Mouse (Mus musculus): ENCODE measurements around the gene Aldoart2. TPM values are rescaled to one million over a fixed set of nuclear protein-coding genes. Genes with fewer than 3 reads are reported as not detected.
"Not testable (repeated sequence)": the region's sequence is repeated elsewhere in the genome, so short reads cannot be mapped to it uniquely, and the experiment has no call there.

Aldoart2 gene
- polyA plus RNA-seq, 1 experiment from 2014 or later, result not detected

DNA sequence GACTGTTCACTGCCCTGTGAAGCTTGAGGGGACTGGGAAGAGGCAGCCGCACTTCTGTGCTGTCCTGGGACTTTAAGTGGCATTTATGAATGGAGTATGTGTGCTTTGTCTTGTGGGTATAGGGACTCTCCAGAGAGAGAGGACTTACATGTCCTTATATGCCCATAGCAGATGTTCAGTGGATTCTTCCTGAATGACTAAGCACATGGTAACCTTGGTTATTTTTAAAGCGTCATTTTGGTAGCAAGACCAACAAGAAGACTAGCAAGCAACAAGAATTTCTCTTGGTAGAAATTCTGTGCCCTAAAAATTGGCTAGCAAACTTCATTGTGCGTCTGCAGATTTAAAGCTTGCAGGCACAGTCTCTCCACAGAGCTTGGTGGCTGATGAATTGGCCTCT, 1.3 kb upstream of the Aldoart2 start:
- no peaks in the 10 kb centered on the region for H3K9me3 ChIP-seq

DNA sequence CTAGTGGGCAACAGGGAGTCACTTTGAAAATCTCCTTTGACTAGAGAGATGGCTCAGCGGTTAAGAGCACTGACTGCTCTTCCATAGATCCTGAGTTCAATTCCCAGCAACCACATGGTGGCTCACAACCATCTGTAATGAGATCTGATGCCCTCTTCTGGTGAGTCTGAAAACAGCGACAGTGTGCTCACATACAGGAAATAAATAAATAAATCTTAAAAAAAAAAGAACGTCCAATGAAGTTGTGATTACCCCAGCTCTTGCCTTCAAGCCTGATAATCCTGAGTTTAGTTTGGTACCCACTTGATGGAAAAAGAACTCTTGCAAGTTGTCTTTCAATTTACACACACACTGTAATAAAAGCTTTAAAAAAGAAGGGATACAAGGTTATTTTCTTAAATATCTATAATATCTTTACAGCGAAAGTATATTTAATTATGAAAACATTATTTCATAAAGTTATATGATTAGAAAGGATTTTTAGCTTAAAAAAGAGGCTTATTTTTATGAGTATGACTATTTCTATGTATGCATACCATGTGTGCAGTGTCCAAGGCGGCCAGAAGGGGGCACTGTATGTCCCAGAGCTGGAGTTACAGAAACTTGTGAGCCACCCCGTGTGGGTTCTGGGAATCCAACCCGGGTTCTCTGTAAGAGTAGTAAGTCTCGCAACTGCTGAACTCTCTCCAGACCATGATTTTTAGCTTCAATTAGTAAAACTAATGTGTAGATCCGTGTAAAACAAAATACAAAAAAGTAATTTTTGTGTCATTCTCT, 664 bp upstream of the Aldoart2 start:
- Histone ChIP-seq H3K4me3 (no peak overlapping the region), H3K27ac (replicated peaks) (no peak overlapping the region), H3K36me3 (replicated peaks) (no peaks in the 10 kb centered on the region), H3K9me3 (no peaks in the 10 kb centered on the region), H3K27me3 (replicated peaks; ENCODE audit: low read depth, poor library complexity, severe bottlenecking) (no peaks in the 10 kb centered on the region), H3K4me1 (peaks cover 8% of the 10 kb centered on the region)
- WGBS, result 84% methylated on average over 9 of the region's 9 CpGs
- no peak for DNase-seq (ENCODE audit: low spot score)

More for the DNA sequence above, 1.3 kb upstream of the Aldoart2 start:
- H3K27me3 ChIP-seq (replicated peaks; ENCODE audit: low read depth, poor library complexity, severe bottlenecking), result no peaks in the 10 kb centered on the region
- H3K36me3 ChIP-seq (replicated peaks), result no peaks in the 10 kb centered on the region
- no peak overlapping the region for H3K27ac ChIP-seq (replicated peaks)
- H3K4me3 ChIP-seq, result no peak overlapping the region
- 96% methylated on average over 3 of the region's 3 CpGs for WGBS
- no peak for DNase-seq (ENCODE audit: low spot score)
- peaks cover 8% of the 10 kb centered on the region for H3K4me1 ChIP-seq

DNA sequence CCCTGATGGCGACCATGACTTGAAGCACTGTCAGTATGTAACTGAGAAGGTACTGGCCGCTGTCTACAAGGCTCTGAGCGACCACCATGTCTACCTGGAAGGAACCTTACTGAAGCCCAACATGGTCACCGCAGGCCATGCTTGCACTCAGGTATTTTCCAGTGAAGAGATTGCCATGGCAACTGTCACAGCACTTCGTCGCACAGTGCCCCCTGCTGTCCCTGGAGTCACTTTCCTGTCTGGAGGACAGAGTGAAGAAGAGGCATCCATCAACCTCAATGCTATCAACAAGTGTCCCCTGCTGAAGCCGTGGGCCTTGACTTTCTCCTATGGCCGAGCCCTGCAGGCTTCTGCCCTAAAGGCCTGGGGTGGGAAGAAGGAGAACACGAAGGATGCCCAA, 828 bp downstream of the Aldoart2 start:
- Histone ChIP-seq H3K4me1 (no peaks in the 10 kb centered on the region), H3K9me3 (no peaks in the 10 kb centered on the region), H3K27ac (replicated peaks) (no peak overlapping the region), H3K27me3 (replicated peaks; ENCODE audit: low read depth, poor library complexity, severe bottlenecking) (no peaks in the 10 kb centered on the region), H3K36me3 (replicated peaks) (no peaks in the 10 kb centered on the region), H3K4me3 (no peak overlapping the region)
- no peak for DNase-seq (ENCODE audit: low spot score)
- WGBS, result 78% methylated on average over 9 of the region's 9 CpGs

DNA sequence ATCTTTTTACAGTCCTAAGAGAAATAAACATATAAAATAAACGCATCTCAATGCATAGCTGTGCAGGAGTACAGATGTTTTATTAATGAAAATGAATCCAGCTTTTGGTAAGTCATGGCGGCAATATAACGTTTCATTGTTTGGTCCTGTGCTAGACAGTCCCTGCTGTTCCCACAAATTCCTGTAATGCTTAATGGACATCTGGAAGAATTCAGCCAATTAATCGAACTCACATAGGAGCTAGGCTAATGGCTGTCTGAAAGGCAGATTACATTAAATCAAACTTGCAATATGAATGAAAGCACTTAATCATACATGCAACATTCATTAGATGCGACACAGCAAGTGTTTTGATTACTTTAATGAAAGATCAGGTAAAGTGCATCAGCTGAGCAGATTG, 1.8 kb downstream of the Aldoart2 start:
- no peaks in the 10 kb centered on the region for H3K4me1 ChIP-seq
- H3K4me3 ChIP-seq, result no peak overlapping the region
- H3K9me3 ChIP-seq, result no peaks in the 10 kb centered on the region
- H3K27ac ChIP-seq (replicated peaks), result no peak overlapping the region
- no peaks in the 10 kb centered on the region for H3K36me3 ChIP-seq (replicated peaks)
- 84% methylated on average over 5 of the region's 5 CpGs for WGBS
- H3K27me3 ChIP-seq (replicated peaks; ENCODE audit: low read depth, poor library complexity, severe bottlenecking), result no peaks in the 10 kb centered on the region
- no peak for DNase-seq (ENCODE audit: low spot score)

DNA sequence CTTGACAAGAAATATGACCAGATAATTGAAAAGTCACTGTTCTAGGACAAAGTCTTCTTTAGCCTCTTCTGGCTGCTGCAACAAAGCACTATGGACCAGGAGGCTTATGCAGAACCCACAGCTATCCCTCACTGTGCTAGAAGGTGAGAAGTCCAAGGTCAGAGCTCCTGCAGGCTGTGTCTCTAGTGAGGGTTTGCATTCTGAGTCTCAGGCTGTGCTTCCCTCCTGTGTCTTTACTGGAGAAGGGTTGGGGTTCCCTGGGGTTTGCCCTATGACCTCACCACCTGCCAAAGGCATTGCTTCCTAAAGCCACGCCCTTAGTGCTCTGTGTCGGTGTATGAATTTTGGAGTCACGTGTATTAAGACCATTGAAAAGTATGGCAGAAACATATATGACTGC, 3.4 kb downstream of the Aldoart2 start:
- H3K36me3 ChIP-seq (replicated peaks), result no peaks in the 10 kb centered on the region
- WGBS, result 85% methylated on average over 3 of the region's 3 CpGs
- H3K27me3 ChIP-seq (replicated peaks; ENCODE audit: low read depth, poor library complexity, severe bottlenecking), result no peaks in the 10 kb centered on the region
- no peak for DNase-seq (ENCODE audit: low spot score)
- no peak overlapping the region for H3K27ac ChIP-seq (replicated peaks)
- H3K4me3 ChIP-seq, result no peak overlapping the region
- H3K4me1 ChIP-seq, result no peaks in the 10 kb centered on the region
- H3K9me3 ChIP-seq, result no peaks in the 10 kb centered on the region

DNA sequence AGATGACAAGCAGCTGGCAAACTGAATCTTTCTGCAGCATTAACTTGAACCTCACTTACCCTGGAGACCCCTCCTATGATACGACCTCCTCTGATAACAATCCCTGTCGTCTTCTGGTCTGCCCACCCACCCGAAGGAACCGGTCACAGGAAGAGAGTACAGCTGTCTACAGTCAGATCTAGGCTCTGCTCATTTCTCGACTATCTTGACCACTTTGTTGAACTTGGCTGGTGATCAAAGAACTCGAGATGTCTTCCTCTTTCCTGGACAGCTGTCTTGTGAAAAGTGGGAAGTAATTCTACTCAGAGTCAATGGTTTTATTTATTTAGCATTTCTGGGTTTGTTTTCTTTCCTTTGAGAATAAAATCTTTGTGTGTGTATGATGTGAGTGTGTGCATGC, 4.6 kb downstream of the Aldoart2 start:
- WGBS, result 79% methylated on average over 6 of the region's 6 CpGs
- 0 out of 2 replicates have a peak, but pooled peaks cover 3% of the 10 kb centered on the region for H3K4me1 ChIP-seq
- no peak overlapping the region for H3K4me3 ChIP-seq
- no peaks in the 10 kb centered on the region for H3K9me3 ChIP-seq
- H3K27me3 ChIP-seq (replicated peaks; ENCODE audit: low read depth, poor library complexity, severe bottlenecking), result no peaks in the 10 kb centered on the region
- H3K36me3 ChIP-seq (replicated peaks), result no peaks in the 10 kb centered on the region
- no peak for DNase-seq (ENCODE audit: low spot score)
- H3K27ac ChIP-seq (replicated peaks), result no peak overlapping the region

DNA sequence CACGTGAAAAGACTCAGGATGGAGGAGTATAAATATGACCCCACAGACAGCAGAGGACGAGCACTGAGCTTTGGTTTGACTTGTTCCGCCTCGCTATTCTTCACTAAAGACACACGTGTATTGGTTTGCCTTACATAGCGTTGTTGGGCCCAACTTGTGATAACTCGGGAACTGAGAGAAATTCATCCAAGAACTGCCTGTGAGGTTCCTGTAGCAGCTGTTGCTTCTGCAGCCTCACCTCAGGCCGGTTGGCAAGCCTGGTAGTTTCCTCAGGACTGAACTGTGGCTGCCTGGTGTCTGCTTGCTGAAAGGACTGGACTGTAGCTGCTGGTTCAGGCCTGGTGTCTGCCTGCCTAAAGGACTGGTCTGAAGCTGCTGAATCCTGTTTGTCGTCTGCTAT, 5.6 kb downstream of the Aldoart2 start:
- WGBS, result 89% methylated on average over 9 of the region's 9 CpGs
- DNase-seq (ENCODE audit: low spot score), result no peak
- no peak overlapping the region for H3K27ac ChIP-seq (replicated peaks)

DNA sequence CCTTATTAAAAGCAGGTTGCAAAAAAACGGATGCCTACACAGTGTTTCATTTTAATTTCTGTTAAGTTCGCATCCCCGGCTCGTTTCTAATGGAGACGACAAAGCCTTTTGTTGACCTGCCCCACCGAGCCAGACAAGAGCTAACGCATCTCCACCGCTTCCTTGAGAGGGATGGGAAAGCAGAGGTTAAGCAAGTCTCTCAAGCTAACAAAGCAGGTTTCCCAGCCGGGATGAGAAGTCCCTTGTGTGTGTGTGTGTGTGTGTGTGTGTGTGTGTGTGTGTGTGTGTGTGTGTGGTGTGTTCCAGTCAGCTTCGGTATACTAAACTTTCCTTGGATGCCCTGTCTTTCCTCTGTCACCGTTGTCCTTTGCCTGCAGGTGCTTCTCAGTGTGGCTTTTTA, 6.1 kb downstream of the Aldoart2 start:
- Histone ChIP-seq H3K4me1 (0 out of 2 replicates have a peak, but pooled peaks cover 3% of the 10 kb centered on the region), H3K27me3 (replicated peaks; ENCODE audit: low read depth, poor library complexity, severe bottlenecking) (no peaks in the 10 kb centered on the region), H3K27ac (replicated peaks) (no peak overlapping the region), H3K4me3 (no peak overlapping the region), H3K9me3 (no peaks in the 10 kb centered on the region), H3K36me3 (replicated peaks) (no peaks in the 10 kb centered on the region)
- DNase-seq (ENCODE audit: low spot score), result no peak
- WGBS, result 85% methylated on average over 11 of the region's 11 CpGs

More for the DNA sequence above, 5.6 kb downstream of the Aldoart2 start:
- Histone ChIP-seq H3K27me3 (replicated peaks; ENCODE audit: low read depth, poor library complexity, severe bottlenecking) (no peaks in the 10 kb centered on the region), H3K36me3 (replicated peaks) (no peaks in the 10 kb centered on the region), H3K9me3 (no peaks in the 10 kb centered on the region), H3K4me1 (0 out of 2 replicates have a peak, but pooled peaks cover 3% of the 10 kb centered on the region), H3K4me3 (no peak overlapping the region)

DNA sequence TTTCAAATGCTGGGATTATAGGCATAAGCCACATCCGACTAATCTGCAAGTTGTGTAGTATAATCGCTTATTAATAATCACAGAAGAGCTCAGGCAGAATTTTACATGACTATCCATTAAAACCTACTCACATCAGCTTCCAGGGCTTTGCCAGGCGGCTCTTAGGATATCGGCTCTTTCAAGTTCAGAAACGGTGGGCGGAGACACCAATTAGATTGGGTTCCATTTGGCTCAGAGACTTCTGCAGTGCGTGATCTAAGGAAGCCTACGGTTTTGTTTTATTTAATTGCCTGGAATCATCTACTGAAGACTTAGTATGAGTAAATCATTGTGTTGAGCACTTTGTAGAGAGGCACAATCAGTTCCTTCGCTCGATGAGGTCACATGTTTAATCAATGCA, 6.6 kb downstream of the Aldoart2 start:
- H3K4me1 ChIP-seq, result 0 out of 2 replicates have a peak, but pooled peaks cover 3% of the 10 kb centered on the region
- H3K9me3 ChIP-seq, result no peaks in the 10 kb centered on the region
- 89% methylated on average over 10 of the region's 10 CpGs for WGBS
- no peaks in the 10 kb centered on the region for H3K36me3 ChIP-seq (replicated peaks)
- no peaks in the 10 kb centered on the region for H3K27me3 ChIP-seq (replicated peaks; ENCODE audit: low read depth, poor library complexity, severe bottlenecking)
- H3K27ac ChIP-seq (replicated peaks), result no peak overlapping the region
- DNase-seq (ENCODE audit: low spot score), result no peak
- H3K4me3 ChIP-seq, result no peak overlapping the region

DNA sequence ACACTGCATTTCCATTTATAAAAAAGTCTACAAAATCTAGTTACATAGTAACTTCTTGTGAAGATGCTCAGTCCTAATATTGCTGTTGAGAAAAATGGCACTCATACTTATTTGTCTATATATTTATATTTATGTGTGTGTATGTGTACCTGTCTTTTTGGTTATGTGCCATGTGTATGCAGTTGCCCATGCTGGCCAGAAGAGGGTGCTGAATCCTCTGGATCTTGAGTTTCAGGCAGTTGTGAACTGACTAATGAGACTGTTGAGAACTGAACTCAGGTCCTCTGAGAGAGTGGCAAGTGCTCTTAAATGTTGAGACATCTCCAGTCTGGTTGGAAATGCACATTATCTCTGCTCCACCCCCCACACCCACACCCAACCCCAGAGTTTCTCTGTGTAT, 8.1 kb downstream of the Aldoart2 start:
- Histone ChIP-seq H3K4me3 (no peak overlapping the region), H3K27me3 (replicated peaks; ENCODE audit: low read depth, poor library complexity, severe bottlenecking) (no peaks in the 10 kb centered on the region), H3K27ac (replicated peaks) (no peak overlapping the region), H3K9me3 (no peaks in the 10 kb centered on the region), H3K36me3 (replicated peaks) (no peaks in the 10 kb centered on the region), H3K4me1 (0 out of 2 replicates have a peak, but pooled peaks cover 3% of the 10 kb centered on the region)
- DNase-seq (ENCODE audit: low spot score), result no peak

DNA sequence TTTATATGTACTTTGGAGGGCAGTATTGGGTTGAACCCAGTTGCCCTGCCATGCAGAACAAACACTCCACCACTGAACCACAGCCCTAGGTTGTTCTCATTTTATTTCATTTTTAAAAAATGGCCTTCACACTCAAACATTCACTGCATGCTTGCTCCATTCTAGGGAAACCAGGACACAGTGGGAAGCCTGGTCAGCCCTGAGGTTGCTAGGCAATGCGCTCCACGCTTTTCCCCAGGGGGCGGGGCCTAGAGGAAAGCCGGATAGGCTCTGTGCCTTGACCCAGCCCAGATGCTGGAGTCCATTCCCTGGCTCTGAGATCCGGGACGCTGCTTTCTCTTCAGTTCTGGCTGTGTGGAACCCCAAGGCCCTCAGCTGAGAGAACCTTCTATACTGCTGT, 8.8 kb downstream of the Aldoart2 start:
- H3K27me3 ChIP-seq (replicated peaks; ENCODE audit: low read depth, poor library complexity, severe bottlenecking), result no peaks in the 10 kb centered on the region
- H3K9me3 ChIP-seq, result no peaks in the 10 kb centered on the region
- no peak overlapping the region for H3K4me3 ChIP-seq
- DNase-seq (ENCODE audit: low spot score), result peak; percentile 50
- H3K36me3 ChIP-seq (replicated peaks), result no peaks in the 10 kb centered on the region
- no peak overlapping the region for H3K27ac ChIP-seq (replicated peaks)
- WGBS, result 7% methylated on average over 6 of the region's 6 CpGs
- 0 out of 2 replicates have a peak, but pooled peaks cover 3% of the 10 kb centered on the region for H3K4me1 ChIP-seq

DNA sequence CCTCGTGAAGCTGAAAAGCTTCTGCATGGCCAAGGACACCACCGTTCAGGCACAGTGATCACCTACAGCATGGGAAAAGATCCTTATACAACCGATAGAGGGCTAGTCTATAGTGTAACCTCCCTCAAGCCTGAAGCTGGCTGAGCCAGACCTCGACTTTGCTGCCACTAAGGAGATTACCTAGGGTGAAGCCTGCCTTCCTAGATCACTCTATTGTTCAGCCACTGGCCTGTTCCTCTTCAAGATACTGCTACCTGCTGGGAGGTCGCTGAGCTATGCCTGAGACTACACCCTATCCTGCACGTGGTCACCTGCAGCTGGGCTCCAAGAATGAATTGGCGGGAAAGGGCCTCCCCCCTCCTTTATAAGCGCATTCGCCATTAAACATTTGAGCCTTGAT, 21.9 kb downstream of the Aldoart2 start:
- H3K4me3 ChIP-seq; H3K27ac ChIP-seq (replicated peaks); H3K9me3 ChIP-seq; H3K36me3 ChIP-seq (replicated peaks); DNase-seq (ENCODE audit: low spot score); H3K4me1 ChIP-seq; H3K27me3 ChIP-seq (replicated peaks; ENCODE audit: low read depth, poor library complexity, severe bottlenecking): not testable (repeated sequence)
- 51% methylated on average over 9 of the region's 9 CpGs for WGBS

DNA sequence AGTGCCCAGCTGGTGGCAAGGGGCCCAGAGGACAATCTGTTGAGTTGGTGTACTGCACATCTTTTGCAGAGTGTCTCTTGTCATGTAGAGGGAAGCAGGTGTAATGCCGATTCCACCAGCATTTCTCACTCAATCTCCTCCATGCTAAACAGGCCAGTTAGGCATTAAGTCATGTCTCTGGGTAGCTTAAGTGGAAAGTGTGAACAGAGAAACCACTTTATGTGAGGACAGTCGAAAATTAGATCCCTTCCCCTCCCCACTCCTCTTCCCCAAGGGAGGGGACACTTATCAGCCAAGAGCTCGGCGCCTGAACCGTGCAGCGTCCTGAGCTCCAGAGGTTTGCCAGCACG, 33.5 kb downstream of the Aldoart2 start:
- H3K4me3 ChIP-seq, result peak overlapping the region; percentile 62
- no peak overlapping the region for H3K27ac ChIP-seq (replicated peaks)
- no peaks in the 10 kb centered on the region for H3K36me3 ChIP-seq (replicated peaks)
- H3K9me3 ChIP-seq, result no peaks in the 10 kb centered on the region
- H3K27me3 ChIP-seq (replicated peaks; ENCODE audit: low read depth, poor library complexity, severe bottlenecking), result peaks cover 88% of the 10 kb centered on the region
- WGBS, result 9% methylated on average over 7 of the region's 7 CpGs
- no peak for DNase-seq (ENCODE audit: low spot score)
- peaks cover 25% of the 10 kb centered on the region for H3K4me1 ChIP-seq

Data from embryonic facial prominence, embryonic 10.5 days (tissue).